Mouse (Mus musculus) midbrain, embryonic 12.5 days (tissue): Measurements from ENCODE around the gene Plekhg3. TPM values are rescaled to one million over a fixed set of nuclear protein-coding genes. Genes with fewer than 3 reads are reported as not detected.

Experiments used
- ATAC-seq: fragments of 200-750 bp; cut with Nextera tagmentation; 2 replicates; pipeline ENCODE4 v1.8.0; 2017; ENCODE audit warnings: low read depth, moderate TSS enrichment, moderate library complexity; ENCODE audit not compliant: low FRiP score
- H3K27ac ChIP-seq: fragments of 300-500 bp; sonication (generic); replicated peaks from 2 replicates; pipeline ENCODE4 v1.5.1; 2016; ENCODE audit warnings: mild to moderate bottlenecking
- H3K27me3 ChIP-seq: fragments of 300-500 bp; sonication (generic); 2 replicates; pipeline ENCODE4 v1.6.1; 2016; ENCODE audit warnings: mild to moderate bottlenecking
- H3K36me3 ChIP-seq: fragments of 300-500 bp; sonication (generic); 2 replicates; pipeline ENCODE4 v1.6.1; 2016
- H3K4me1 ChIP-seq: fragments of 300-500 bp; sonication (generic); 2 replicates; pipeline ENCODE4 v1.6.1; 2016
- H3K4me2 ChIP-seq: fragments of 300-500 bp; sonication (generic); replicated peaks from 2 replicates; pipeline ENCODE4 v1.6.1; 2016; ENCODE audit warnings: mild to moderate bottlenecking, moderate library complexity
- H3K4me3 ChIP-seq: fragments of 300-500 bp; sonication (generic); 2 replicates; pipeline ENCODE4 v1.5.1; 2016; ENCODE audit warnings: mild to moderate bottlenecking
- H3K9ac ChIP-seq: fragments of 300-500 bp; sonication (generic); replicated peaks from 2 replicates; pipeline ENCODE4 v1.6.1; 2016; ENCODE audit warnings: mild to moderate bottlenecking, moderate library complexity
- H3K9me3 ChIP-seq: fragments of 300-500 bp; sonication (generic); 2 replicates; pipeline ENCODE4 v1.6.1; 2016; ENCODE audit warnings: mild to moderate bottlenecking
- WGBS: fragments of 180-500 bp; shearing (Covaris S2); methylation state at CpG from one replicate; pipeline ENCODE4 v1.1.7; 2016; 5-methylcytosine and 5-hydroxymethylcytosine counted together
- polyA plus RNA-seq: library from polyadenylated mRNA; unstranded; fragments of >200 nt; fragmentation: Nextera tagmentation; extraction: Ambion mirVana; gene quantifications from 2 replicates; pipeline ENCODE4 v1.2.1, GENCODE M21; 2016

Gene Plekhg3
- polyA plus RNA-seq, 1 experiment from 2014 or later: 1.8 TPM

DNA sequence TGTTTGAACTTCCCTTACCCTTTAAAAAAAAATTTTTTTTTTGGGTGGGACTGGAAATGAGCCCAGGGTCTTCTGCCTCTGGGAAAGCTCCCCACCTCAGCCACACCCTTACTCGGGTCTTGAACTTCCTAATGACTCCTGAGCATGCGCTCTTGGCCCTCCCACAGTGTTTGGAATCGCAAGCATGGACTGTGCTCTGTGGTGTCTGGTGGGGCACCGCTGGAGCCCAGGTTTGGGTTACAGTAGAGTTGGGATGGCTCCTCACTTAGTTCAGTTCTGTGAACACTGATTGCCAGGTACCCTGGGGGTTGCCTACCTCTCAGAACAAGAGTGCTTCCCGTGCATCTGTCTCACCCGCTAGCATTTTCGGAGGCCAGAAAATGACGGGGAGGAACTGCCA lies 10.8 kb downstream of the Plekhg3 start:
- WGBS: 55% methylated on average over 8 of the region's 8 CpGs
- Histone ChIP-seq H3K9ac (no peak overlapping the region), H3K27me3 (peaks cover 22% of the 10 kb centered on the region), H3K4me2 (no peak overlapping the region), H3K9me3 (no peaks in the 10 kb centered on the region), H3K27ac (no peak overlapping the region), H3K4me1 (peaks cover 7% of the 10 kb centered on the region), H3K36me3 (no peaks in the 10 kb centered on the region), H3K4me3 (no peak overlapping the region)
- no peak for ATAC-seq

DNA sequence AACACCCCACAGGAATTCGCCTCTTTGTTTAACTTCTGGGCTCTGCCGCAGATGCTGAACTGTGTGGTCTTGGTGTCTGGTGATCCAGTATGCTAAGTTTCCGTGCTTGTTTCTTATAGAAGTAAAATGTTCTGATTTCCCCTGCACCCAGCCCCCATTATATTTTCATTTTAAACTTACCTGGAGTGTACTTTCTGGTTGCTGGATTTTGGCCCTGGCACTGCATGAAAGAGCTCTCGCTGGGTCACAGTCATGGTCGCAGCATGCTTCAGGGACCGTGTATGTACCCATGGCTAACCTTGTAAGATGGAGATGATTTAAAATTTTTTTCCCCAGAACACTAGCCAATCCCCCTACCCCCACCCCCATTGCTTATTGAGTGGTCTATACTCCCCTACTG lies 11.2 kb downstream of the Plekhg3 start:
- Histone ChIP-seq H3K27ac (no peak overlapping the region), H3K36me3 (no peaks in the 10 kb centered on the region), H3K4me3 (no peak overlapping the region), H3K9me3 (no peaks in the 10 kb centered on the region), H3K27me3 (peaks cover 22% of the 10 kb centered on the region), H3K9ac (no peak overlapping the region), H3K4me2 (no peak overlapping the region), H3K4me1 (peaks cover 11% of the 10 kb centered on the region)
- ATAC-seq: no peak
- WGBS: 73% methylated on average over 6 of the region's 6 CpGs

DNA sequence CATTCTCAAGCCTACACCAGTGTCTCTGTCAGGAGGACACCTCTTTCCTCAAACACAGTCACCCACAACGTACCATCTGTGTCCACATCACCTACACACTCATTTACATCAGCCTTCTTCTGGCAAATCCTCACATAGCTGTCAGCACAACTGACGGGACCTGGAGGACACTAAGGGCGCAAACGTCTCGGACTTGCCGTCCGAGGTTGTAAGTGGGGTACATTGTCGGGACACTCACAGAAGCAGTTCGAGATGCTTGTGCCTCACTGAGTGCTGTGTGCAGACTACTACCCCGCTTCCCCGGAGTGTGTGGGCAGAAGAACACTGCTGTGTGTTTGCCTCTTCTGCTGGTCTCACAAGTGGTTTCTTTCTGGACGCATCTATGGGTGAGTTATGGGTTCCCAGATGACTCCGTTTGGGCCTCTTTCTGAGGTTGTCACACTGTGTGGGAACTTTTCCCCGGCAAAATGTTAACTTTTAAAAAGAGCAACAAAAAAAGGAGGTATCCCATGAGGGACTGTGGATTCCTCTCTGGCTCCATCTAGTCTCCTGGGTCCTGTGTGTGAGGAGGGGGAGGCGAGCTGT lies 15.2 kb downstream of the Plekhg3 start:
- no peaks in the 10 kb centered on the region for H3K36me3 ChIP-seq
- H3K4me3 ChIP-seq: no peak overlapping the region
- peaks cover 43% of the 10 kb centered on the region for H3K27me3 ChIP-seq
- 61% methylated on average over 15 of the region's 15 CpGs for WGBS
- H3K9ac ChIP-seq: no peak overlapping the region
- H3K9me3 ChIP-seq: no peaks in the 10 kb centered on the region
- H3K4me1 ChIP-seq: peaks cover 23% of the 10 kb centered on the region
- H3K4me2 ChIP-seq: no peak overlapping the region
- no peak overlapping the region for H3K27ac ChIP-seq
- no peak for ATAC-seq

DNA sequence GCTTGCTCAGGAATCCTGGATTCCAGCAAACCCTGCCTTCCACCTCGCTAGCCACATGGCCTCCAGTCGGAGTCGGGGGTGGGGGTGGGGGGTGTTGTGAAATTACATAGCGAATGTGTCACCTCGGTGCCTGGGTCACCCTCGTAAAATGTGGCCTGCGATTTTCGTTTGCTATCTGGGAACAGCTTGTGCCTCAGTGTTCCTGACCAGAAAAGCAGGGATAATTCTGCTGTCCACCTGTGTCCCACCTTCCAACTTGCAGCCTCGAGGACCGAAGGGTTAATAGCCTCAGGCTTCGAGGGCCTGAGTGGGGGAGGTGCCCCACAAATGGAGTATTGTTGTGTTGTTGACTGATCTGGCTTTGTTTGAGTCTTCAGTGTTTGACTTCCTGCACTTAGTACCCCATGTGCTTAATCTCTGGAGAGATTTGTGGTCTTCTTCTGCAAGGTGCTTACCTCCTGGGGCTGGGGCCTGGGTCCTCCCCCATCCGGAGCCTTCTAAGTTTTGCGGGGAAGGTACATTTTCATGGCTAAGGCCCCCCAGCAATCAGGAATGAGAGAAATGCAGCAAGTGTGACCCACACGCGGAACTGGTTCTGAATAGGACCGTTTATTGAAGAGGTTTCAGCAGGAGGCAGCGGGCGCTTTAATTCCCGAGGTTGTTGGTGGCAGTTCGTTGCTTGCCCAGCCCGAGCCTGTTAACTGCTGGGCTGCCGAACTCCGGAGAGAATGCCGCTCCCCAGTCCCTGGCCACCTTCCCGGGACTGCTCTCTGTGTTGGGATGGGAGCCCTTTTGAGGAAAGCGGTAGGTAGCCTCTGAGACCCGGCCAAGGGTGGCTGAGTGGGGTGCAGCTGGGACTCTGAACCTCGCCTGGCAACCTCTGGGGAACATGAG lies 15.9 kb downstream of the Plekhg3 start:
- H3K27me3 ChIP-seq: peaks cover 43% of the 10 kb centered on the region
- no peak for ATAC-seq
- peak overlapping the region; percentile 18 for H3K4me3 ChIP-seq

DNA sequence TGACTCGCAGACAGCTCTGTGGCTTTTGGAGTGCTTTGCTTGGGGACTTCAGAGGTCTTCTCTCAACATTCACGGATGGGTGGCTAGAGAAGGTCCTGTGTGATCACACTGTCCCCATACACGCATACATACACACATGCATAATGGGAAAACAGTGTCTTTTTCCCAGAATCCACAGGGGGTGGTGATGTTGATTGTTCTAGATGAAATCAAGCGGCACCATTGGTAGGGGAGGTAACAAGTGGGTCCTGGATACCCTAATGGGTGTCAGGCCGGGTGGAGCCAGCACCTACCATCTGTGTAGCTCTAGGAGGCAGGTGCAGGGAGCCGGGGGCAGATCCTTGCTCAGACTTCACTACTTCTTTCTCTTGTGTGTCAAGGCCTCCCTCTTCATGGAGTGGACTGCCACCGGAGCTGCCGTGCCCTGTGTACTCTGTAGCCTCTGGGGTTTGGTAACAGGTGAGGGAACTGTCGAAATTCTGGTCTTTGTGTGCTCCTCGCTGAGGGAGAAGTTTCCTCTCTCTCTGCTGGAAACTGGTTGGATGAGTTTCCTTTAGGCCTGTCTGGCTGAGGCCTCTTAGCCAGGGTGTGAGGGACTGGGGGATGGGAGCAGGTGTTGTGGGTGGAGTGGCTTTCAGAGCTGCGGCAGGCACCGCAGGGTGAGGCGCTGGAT lies 16.9 kb downstream of the Plekhg3 start:
- ATAC-seq: peak; percentile 32; the same call in 1 of the 2 replicates
- no peaks in the 10 kb centered on the region for H3K36me3 ChIP-seq
- peaks cover 43% of the 10 kb centered on the region for H3K27me3 ChIP-seq
- H3K4me3 ChIP-seq: no peak overlapping the region
- H3K4me2 ChIP-seq: peak overlapping the region; percentile 40
- no peak overlapping the region for H3K9ac ChIP-seq
- H3K27ac ChIP-seq: no peak overlapping the region
- H3K4me1 ChIP-seq: peaks cover 23% of the 10 kb centered on the region
- no peaks in the 10 kb centered on the region for H3K9me3 ChIP-seq
- 15% methylated on average over 13 of the region's 13 CpGs for WGBS

More for the DNA sequence above, 15.9 kb downstream of the Plekhg3 start:
- H3K9me3 ChIP-seq: no peaks in the 10 kb centered on the region
- H3K4me2 ChIP-seq: peak overlapping the region; percentile 40
- no peak overlapping the region; the same call in 1 of the 2 replicates for H3K9ac ChIP-seq
- no peak overlapping the region for H3K27ac ChIP-seq
- peaks cover 23% of the 10 kb centered on the region for H3K4me1 ChIP-seq
- no peaks in the 10 kb centered on the region for H3K36me3 ChIP-seq
- WGBS: 5% methylated on average over 28 of the region's 28 CpGs

DNA sequence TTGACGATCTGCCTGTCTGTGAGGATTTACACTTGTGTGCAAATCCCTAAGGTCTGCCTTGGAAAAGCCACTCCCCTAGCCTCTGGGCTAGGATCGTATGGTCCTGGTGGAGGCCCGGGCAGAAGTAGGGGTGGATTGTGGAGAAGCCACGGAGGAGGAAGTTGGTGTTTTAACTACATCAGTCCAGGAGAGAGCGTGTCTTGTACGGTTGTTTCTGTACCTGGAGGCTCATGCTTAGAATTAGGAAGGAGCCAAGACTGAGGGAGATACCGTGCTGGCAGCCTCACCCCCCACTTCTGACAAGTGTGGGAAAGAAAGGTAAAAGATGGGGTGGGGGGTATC lies 17.4 kb downstream of the Plekhg3 start:
- H3K9ac ChIP-seq: no peak overlapping the region
- no peak overlapping the region for H3K4me3 ChIP-seq
- no peak; the same call in 1 of the 2 replicates for ATAC-seq
- no peak overlapping the region for H3K4me2 ChIP-seq
- peaks cover 43% of the 10 kb centered on the region for H3K27me3 ChIP-seq
- H3K36me3 ChIP-seq: no peaks in the 10 kb centered on the region
- H3K9me3 ChIP-seq: no peaks in the 10 kb centered on the region
- WGBS: 20% methylated on average over 7 of the region's 7 CpGs
- no peak overlapping the region for H3K27ac ChIP-seq
- peaks cover 23% of the 10 kb centered on the region for H3K4me1 ChIP-seq

DNA sequence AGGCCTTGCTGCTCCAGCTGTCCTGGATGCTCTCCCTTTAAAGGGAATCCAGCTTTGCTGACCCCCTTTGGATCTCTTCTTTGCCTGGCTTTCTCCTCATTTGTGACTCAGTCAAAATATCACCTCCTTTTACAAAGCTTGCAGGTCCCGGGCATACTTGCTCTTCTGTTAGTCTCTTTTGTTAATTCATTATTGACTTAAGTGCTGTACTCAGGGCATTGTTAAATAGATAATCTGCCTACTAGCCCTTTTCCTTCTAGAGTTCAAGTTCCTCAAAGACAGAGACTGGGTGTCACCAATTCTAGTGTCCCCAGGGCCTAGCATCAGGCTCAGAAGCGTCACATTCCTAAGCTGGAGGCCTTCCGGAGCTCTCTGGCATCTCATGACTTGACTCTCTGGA lies 18.5 kb downstream of the Plekhg3 start:
- WGBS: 60% methylated on average over 3 of the region's 3 CpGs
- Histone ChIP-seq H3K27me3 (peaks cover 43% of the 10 kb centered on the region), H3K9ac (no peak overlapping the region), H3K36me3 (no peaks in the 10 kb centered on the region), H3K27ac (no peak overlapping the region), H3K4me2 (no peak overlapping the region), H3K9me3 (no peaks in the 10 kb centered on the region), H3K4me3 (no peak overlapping the region), H3K4me1 (peaks cover 23% of the 10 kb centered on the region)
- ATAC-seq: no peak

DNA sequence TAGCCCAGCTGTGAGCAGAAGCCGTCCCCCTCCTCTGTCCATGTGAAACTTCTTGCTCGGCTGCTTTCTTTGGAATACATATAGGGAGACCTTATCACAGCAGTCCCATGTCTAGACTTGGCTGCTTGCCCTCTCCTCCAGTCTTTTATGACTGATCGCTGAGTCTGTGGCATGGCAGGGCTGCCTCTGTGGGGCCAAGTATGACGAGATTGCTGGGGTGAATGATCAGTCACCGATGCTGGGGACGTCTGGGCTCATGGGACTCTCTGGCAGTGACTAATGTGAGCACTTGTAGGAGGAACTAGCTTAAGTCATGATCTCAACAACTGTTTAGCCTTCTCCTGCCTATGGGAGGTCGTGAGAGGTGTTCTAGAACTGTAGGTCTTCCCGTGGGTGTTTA lies 21.6 kb downstream of the Plekhg3 start:
- Histone ChIP-seq H3K4me1 (peaks cover 17% of the 10 kb centered on the region), H3K9ac (no peak overlapping the region), H3K9me3 (no peaks in the 10 kb centered on the region), H3K27ac (no peak overlapping the region), H3K4me3 (no peak overlapping the region), H3K4me2 (no peak overlapping the region), H3K36me3 (no peaks in the 10 kb centered on the region), H3K27me3 (peaks cover 18% of the 10 kb centered on the region)
- WGBS: 83% methylated on average over 8 of the region's 8 CpGs
- ATAC-seq: no peak

DNA sequence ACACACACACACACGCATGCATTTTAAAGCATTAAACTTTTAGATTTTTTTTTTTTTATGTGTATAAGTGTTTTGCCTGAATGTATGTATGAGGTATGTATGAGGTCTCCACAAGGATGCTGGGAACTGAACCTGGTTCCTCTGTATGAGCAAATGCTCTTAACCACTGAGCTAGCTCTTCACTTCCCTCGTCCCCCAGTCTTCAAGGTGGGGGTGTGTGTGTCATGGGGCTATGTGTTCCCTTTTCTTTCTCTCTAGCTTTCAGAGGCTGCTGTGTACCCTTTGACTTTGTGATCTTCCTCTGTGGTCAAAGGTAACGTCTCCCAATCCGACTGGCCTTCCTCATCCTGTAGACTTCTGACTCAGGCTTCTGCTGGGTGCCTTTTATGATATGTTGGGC lies 22.3 kb downstream of the Plekhg3 start:
- Histone ChIP-seq H3K27me3 (peaks cover 11% of the 10 kb centered on the region), H3K4me3 (no peak overlapping the region), H3K4me2 (no peak overlapping the region), H3K36me3 (no peaks in the 10 kb centered on the region), H3K9me3 (no peaks in the 10 kb centered on the region), H3K9ac (no peak overlapping the region), H3K4me1 (peaks cover 10% of the 10 kb centered on the region), H3K27ac (no peak overlapping the region)
- no peak for ATAC-seq
- WGBS: 89% methylated on average over 4 of the region's 4 CpGs

DNA sequence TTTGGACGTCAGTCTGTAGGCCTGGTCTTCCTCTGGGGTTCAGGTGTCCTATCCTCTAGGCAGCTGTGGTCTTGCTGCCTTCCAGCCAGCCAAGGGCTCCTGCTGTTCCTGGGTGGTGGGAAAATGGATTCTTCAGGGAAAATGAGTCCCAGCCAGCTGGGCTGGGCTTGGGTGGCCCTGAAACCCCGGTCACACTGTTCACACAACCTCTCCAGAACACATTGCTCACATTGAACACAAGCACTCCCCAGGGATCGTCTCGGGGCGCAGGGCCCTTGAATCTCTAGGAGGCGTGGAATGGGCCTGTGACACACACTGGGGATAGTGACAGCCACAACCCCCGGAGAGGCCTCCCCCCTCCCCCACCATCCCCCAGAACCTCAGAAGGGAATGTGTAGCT lies 23.2 kb downstream of the Plekhg3 start:
- no peaks in the 10 kb centered on the region for H3K36me3 ChIP-seq
- H3K9ac ChIP-seq: no peak overlapping the region
- peaks cover 2% of the 10 kb centered on the region; the same call in 1 of the 2 replicates for H3K27me3 ChIP-seq
- no peak overlapping the region for H3K27ac ChIP-seq
- no peak overlapping the region for H3K4me3 ChIP-seq
- WGBS: 89% methylated on average over 7 of the region's 7 CpGs
- no peak overlapping the region for H3K4me2 ChIP-seq
- H3K9me3 ChIP-seq: no peaks in the 10 kb centered on the region
- H3K4me1 ChIP-seq: peaks cover 9% of the 10 kb centered on the region
- ATAC-seq: no peak

DNA sequence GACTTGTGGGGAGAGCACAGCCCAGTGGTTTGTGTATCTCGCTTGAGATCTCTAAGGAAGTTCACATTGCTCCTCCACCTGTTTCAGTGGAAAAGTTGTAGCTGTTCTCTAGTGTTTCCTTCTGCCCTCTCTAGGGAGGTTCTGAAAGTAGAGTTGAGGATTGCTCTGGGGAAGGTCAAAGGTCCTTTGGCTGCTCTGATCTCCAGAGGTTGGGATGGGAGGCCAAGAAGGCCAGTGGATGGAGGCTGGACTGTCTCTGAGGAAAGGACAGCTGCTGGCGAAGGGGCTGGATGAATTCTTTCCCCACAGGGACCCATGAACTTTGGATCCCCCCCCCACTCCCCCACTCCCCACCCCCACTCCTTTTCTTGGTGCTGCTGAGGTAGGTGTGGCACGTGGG lies 23.7 kb downstream of the Plekhg3 start:
- WGBS: 79% methylated on average over 3 of the region's 3 CpGs
- no peaks in the 10 kb centered on the region for H3K27me3 ChIP-seq
- H3K4me2 ChIP-seq: no peak overlapping the region
- H3K4me3 ChIP-seq: no peak overlapping the region
- no peak for ATAC-seq
- no peaks in the 10 kb centered on the region for H3K9me3 ChIP-seq
- H3K9ac ChIP-seq: no peak overlapping the region
- H3K36me3 ChIP-seq: no peaks in the 10 kb centered on the region
- peaks cover 9% of the 10 kb centered on the region for H3K4me1 ChIP-seq
- no peak overlapping the region for H3K27ac ChIP-seq

DNA sequence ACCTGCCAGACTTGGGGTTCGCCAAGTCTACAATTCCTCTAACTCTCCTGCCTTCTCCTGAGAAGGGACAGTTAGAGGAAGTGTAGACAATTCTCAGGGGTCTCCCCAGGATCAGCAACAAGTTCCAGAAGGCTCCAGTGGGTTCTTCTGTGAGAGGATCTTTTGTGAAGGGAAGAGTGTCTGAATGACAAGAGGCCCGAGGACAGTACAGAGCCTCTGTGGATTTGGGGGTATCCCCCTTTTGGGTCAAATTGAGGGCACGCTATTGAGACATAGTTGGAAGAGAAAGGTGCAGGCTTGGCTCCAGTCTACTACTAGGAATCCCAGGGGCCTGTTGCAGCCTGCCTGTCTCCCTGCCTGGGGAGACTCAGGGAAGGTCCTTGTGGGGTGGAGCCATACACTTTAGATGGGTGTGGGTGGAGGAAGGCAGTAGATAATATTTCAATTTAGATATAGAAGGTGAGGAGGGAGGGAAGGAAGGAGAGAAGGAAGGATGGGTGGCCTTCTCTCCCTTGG lies 24.2 kb downstream of the Plekhg3 start:
- Histone ChIP-seq H3K9ac (no peak overlapping the region), H3K36me3 (no peaks in the 10 kb centered on the region), H3K27me3 (no peaks in the 10 kb centered on the region), H3K9me3 (no peaks in the 10 kb centered on the region), H3K4me3 (no peak overlapping the region), H3K4me2 (no peak overlapping the region), H3K27ac (no peak overlapping the region), H3K4me1 (peaks cover 9% of the 10 kb centered on the region)
- ATAC-seq: no peak
- WGBS: 89% methylated on average over 3 of the region's 3 CpGs
